Mouse (Mus musculus) fibroblast of lung, adult 2 months (primary cell): ENCODE measurements at regions not wholly inside any gene's neighbourhood (a gene's known extent, or its start where the extent isn't known, plus 50 kb on each side); places are given as distances from the start of the nearest gene placed in this dataset.

ENCODE experiments used
- DNase-seq: peaks from one replicate; pipeline ENCODE4 v3.0.0-alpha.2; 2011; ENCODE audit warnings: low read depth

DNA sequence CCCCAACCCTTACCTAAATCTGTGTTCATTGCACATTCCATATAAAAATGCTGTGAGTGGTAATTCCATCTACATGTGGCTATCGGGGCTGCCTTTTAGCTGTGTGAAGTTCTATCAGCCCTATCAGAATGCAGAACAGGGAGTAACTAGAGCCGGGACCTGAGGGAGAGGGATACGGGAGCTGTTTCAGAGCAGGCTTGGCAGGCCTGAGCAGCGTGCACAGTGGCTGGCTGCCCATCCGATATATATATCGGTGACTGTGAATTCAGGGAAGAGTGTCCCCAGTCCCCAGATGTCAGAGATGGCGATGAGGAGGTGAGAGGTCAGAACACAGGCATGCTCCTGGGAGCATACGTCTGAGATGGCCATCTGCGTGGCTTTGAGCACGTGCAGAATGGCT is 79.0 kb downstream of the Arl4c start:
- no peak for DNase-seq

- DNase-seq: no peak
These were observed 79.7 kb downstream of the Arl4c start for GRCm38 (mm10) chr1:88622356-88622755.

DNA sequence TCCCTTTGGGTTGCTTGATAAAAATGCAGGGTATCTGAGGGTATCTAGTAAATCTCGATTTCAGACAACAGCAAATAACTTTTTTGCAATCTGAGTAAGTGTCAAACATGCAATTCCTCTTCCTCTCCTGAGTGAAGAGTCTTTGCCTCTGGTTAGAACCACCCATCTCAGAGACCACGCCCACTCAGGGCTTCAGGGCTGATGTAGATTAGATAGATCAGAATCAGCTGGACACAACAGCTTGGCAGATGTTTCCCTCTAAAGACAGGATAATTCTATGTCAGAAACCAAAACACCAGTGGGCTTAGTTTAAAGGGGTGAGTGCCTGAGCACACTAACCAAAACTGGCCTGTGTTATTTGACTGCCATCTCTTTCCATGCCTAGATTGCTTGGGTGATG is 80.8 kb downstream of the Arl4c start:
- DNase-seq: no peak

GRCm38 (mm10) chr1:88613007-88613406 is 89.0 kb downstream of the Arl4c start:
- no peak for DNase-seq

DNA sequence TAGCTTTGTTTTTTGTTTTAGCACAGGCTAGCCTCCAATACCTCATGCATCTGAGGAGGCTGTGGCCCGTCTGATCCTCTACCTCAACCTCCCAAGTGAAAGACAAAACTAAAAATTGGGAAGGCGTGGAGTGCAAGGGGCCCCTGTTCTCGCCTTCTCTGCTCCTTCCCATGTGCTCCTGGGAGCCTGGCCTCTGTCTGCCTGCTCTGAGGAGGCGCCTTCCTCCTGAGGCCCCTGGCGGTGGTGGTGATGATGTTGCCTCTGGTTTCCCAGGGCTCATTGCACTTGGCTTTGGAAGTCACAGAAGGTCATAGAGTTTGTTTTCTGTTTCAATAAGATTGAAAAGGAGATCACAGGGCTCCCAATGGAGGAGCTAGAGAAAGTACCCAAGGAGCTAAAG is 90.8 kb downstream of the Arl4c start:
- no peak for DNase-seq

GRCm38 (mm10) chr1:88610810-88611209 is 91.2 kb downstream of the Arl4c start:
- DNase-seq: no peak

DNA sequence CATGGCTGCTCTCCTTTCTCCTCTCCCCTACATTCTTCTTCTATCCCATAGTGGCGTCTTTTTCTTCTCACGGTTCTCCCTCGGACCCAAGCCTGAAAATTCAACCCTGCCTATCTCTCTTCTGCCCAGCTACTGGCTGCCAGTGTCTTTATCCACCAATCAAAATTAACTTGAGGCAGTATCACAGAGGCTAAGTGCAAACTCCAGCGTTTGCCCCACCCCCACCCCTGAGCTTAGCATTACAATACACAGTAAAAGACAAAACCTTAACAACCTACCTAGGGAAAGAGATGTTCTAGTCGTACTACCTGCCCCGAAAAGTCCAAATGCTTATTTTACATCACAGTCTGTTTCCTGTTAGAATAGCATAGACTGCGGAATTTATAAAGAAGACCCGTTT is 93.2 kb downstream of the Arl4c start:
- no peak for DNase-seq

- no peak for DNase-seq
These were observed 93.8 kb downstream of the Arl4c start for GRCm38 (mm10) chr1:88608236-88608635.

DNA sequence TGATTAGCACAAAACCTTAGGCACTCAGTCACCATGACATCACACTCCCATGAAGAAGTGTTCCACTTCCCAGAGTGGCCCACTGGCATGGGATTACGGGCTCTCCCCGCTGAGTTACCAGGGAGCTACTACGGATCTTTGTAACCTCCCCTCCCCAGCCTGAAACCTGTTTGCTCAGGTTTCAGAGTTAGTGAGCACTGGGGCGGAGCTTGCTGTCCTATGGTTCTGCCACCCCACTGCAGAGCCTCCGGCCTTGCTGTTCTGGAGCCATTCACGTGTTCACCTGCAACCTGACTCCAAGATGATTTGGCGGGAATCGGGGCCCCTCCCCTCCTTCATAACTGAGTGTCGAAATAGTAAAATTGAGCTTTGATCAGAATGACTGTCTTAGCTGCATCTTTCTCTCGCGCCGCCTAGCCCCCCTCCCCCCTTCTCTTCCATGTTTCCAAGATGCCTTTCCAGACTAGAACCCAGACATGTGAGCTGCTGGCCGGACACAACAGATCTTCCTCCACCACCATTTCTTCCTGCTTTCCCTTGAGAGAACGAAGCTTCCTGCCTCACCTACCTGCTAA is 95.8 kb upstream of the Glrp1 start:
- no peak for DNase-seq

- no peak for DNase-seq
These were observed 92.4 kb upstream of the Glrp1 start for GRCm38 (mm10) chr1:88602241-88602640.

- no peak for DNase-seq
These were observed 91.9 kb upstream of the Glrp1 start for GRCm38 (mm10) chr1:88601801-88602200.

DNA sequence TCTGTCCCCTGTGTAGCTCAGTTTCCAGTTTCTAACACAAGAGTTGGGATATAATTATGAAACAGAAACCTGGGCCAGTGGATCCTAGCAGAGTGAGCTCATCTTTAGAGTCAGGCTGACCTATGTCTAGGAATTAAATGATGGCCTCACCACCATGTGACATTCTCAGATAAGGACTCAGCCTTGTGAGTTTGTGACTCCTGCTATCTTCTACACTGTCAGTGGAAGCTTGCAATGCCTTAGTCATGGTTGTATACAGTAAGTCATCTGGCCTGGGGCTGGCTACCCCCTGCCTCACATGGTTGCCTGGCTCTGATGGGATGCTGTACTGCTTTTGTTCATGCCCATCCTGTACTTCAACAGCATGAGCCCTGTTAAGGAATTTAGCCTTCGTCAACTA is 90.3 kb upstream of the Glrp1 start:
- no peak for DNase-seq

DNA sequence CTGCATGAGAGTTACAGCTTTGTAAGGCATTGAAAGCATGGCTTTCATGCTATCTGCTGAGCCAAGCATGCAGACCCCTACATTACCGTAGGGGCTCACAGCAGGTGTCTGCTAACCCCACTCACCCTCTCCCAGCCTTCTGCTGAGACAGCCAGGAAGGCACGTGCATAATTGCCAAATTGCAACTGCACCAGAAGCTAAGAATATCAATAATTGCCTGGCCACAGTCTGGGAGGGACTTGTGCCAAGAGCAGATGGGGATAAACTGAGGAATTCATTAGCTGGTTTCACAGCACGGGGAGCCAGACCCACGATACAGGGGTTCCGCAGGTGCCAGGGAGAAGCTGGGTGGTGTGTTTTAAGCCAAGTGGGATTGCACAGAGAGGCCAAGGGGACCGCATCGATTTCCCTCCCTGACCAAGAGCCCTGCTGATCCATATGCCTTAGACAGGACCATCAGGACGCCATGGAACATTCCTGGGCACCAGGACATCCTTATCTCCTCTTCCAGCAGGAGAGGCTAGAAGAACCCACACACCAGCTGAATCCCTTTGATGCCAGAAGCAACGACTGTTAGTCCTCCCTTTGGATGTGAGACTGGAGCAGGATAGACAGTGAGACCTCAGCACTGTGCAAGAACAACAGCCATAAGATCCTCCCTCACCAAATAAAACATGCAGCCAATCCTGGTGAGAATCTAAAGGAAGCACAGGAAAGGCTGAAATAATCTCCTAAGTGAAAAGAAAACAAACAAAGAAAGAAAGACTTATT is 84.8 kb upstream of the Glrp1 start:
- no peak for DNase-seq

DNA sequence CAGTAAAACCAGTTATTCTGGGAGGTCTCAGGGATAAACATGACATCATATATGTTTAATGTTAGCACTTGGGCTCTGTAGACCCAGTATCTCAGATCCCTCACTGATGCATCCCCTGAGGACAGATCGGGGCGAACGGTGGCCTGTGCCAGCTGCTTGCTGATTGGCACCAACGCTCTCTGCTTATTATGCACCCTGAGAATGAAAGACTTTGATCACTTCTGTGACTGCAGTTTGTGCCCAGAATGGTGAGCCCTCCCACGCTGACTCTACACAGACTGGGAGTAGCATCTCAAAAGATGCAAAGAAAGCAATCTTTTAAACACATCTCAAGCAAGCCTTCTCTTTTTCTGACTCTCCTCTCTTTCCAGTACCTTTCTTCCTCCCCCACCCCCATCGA is 82.2 kb upstream of the Glrp1 start:
- no peak for DNase-seq

DNA sequence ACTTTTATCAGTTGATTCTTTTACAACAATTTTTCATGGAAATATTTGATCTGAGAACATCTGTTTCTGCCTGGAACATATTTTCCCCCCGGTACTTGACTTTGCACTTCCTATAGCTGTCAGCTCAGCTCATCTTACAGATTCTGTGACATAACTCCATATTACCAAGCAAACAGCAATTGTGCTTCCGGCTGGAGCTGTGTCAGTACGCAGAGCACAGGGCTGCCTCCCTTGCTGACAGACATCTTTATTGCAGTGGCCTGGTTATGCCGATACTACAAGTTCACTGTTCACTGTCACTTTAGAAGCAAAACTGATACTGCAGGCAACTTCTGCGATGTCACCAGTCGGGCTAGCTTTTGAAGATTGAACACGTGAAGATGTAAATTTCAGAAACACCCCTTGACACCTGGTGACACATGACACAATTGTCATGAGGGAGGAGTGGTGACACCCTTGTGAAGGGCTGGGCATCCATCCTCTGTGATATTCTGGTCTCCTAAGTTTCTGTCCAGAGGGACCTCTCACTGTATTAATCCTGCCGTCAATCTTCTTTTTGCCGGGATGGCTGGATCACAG is 81.0 kb upstream of the Glrp1 start:
- DNase-seq: no peak

GRCm38 (mm10) chr1:88588747-88589146 is 78.9 kb upstream of the Glrp1 start:
- no peak for DNase-seq

DNA sequence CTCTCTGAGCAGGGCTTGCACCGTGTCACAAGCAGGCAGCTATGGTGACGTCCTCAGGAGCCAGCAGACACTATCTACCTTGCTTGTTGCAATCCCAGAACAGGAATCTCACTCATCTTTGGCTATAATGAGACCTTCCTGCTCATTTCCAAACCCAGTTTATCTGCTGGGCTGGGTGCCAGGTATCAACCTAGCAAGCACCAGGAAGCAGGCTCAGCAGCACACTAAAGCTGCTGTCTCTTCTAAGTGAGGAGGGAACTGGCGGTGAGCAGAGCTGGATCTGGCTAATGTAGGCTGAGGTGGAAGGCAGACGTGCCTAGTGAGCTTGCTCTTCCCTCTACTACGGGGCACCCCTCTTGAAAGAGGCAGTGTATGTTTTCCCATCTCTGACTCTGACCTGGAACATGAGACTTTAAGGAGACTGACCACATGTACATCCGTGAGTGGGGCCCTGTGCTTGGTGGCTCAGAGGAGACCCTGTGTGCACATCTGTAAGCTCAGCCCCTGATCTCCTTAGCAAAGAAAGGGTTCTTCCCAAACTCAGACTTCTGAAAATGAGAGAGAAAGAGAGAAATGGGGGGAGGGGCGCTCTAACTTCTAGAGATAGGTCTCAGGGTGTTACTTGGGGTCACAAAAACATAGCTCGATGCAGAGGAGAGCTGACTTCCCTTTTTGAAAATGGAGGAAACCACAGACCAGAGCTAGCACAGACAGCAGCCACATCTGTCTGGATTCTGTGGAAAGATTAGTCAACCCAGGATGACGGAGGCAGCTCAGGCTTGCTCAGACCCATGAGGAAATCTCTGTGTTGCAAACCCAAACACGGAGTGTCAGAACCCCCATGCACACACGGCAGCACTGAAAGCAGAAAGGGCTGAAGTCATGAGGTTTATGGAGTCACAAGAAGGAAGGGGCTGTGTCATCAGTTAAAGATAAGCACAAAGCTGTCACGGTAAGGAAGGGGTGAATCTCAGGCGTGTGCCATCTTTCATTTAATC is 77.3 kb upstream of the Glrp1 start:
- DNase-seq: peak; percentile 61

GRCm38 (mm10) chr1:88586128-88586527 is 76.3 kb upstream of the Glrp1 start:
- DNase-seq: no peak

DNA sequence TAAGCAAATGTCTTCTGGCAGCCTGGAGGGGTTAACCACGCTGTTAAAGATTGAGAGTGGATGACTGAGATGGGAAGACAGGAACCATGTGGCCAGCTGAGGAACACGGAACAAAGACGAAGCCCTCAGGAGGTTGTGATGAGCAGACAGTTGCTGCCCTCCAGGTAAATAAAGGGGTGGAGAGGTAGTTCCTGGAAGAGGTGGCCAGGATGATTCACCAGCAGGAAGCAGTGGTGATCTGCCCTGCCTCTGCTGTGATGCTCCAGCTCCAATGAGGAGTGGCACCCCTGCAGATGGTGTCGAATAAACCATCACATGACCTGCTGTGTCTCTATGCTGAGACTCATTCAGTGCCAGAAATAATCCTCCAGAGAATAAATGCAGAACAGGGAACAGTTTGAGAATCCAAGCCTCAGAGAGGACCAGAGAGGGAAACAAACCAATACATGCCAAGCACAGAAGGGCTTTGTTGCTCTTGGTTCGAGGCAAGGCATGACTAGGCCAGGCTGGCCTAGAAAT is 74.7 kb upstream of the Glrp1 start:
- no peak for DNase-seq

- no peak for DNase-seq
These were observed 68.4 kb upstream of the Glrp1 start for GRCm38 (mm10) chr1:88578231-88578620.

DNA sequence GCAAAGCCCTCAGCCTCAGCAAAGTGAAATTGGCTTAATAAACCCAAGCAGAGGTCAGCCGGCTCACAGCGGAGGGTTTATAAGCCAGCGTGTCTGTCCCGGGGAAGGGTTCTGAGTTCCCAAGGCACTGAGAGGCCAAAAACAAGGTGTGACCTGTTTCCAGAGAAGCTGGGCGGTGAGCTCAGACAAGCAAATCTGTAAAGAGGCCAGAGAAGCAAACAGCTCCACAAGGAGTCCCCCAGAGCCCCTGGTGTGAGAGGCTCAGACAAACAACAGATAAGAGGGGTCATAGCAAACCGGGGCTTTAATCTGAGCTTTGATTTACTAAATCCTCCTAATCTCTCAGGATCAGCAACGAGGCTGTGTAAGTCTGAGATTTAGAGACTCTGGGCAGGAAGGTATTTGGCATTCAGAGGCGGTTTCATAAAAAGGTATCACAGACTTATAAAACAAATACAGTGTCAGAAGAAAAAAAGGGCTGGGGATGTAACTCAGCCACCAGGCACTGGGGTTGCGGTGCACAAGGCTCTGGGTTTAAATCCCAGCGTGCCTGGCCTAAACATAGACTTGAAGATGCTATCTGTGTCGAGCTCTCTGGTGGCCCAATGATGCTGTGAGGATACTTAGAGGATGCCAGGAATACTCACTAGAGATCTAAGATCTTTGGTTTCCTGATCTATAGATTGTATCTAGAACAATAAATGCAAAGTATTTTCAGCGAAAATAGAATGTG is 67.8 kb upstream of the Glrp1 start:
- DNase-seq: no peak
